Mouse (Mus musculus): ENCODE results near the gene Npm1.

Npm1 gene

GRCm38 (mm10) chr11:33162998-33163506, at the start of gene Npm1:
TSS of gene Npm1 (minus strand) at chr11:33163206.
- peak; percentile 99 for DNase-seq (ENCODE audit: low read depth, low spot score)

- DNase-seq (ENCODE audit: low read depth, low spot score) = no peak
Observed at GRCm38 (mm10) chr11:33207411-33207810, 44.4 kb upstream of the Npm1 start.

- DNase-seq (ENCODE audit: low read depth, low spot score) = no peak
Observed at GRCm38 (mm10) chr11:33204966-33205365, 42.0 kb upstream of the Npm1 start.

GRCm38 (mm10) chr11:33204329-33204705, 41.3 kb upstream of the Npm1 start:
- no peak for DNase-seq (ENCODE audit: low read depth, low spot score)

- DNase-seq (ENCODE audit: low read depth, low spot score) = no peak
Observed at GRCm38 (mm10) chr11:33203383-33204328, 40.6 kb upstream of the Npm1 start, which contains the start of gene Tlx3. TSS of gene Tlx3 (minus strand) at chr11:33203589.

GRCm38 (mm10) chr11:33202972-33203371, 40.0 kb upstream of the Npm1 start:
- no peak for DNase-seq (ENCODE audit: low read depth, low spot score)

GRCm38 (mm10) chr11:33202296-33202695, 39.3 kb upstream of the Npm1 start:
- no peak for DNase-seq (ENCODE audit: low read depth, low spot score)

- DNase-seq (ENCODE audit: low read depth, low spot score) = no peak
Observed at GRCm38 (mm10) chr11:33201626-33202010, 38.6 kb upstream of the Npm1 start.

GRCm38 (mm10) chr11:33200764-33201625, 38.0 kb upstream of the Npm1 start:
- DNase-seq (ENCODE audit: low read depth, low spot score) = no peak

- DNase-seq (ENCODE audit: low read depth, low spot score) = no peak
Observed at GRCm38 (mm10) chr11:33199906-33200763, 37.1 kb upstream of the Npm1 start.

GRCm38 (mm10) chr11:33199117-33199514, 36.1 kb upstream of the Npm1 start:
- DNase-seq (ENCODE audit: low read depth, low spot score) = no peak

GRCm38 (mm10) chr11:33198351-33199116, 35.5 kb upstream of the Npm1 start:
- no peak for DNase-seq (ENCODE audit: low read depth, low spot score)

GRCm38 (mm10) chr11:33197673-33198072, 34.7 kb upstream of the Npm1 start:
- DNase-seq (ENCODE audit: low read depth, low spot score) = no peak

GRCm38 (mm10) chr11:33197133-33197514, 34.1 kb upstream of the Npm1 start:
- no peak for DNase-seq (ENCODE audit: low read depth, low spot score)

- DNase-seq (ENCODE audit: low read depth, low spot score) = no peak
Observed at GRCm38 (mm10) chr11:33196447-33197132, 33.6 kb upstream of the Npm1 start.

- DNase-seq (ENCODE audit: low read depth, low spot score) = no peak
Observed at GRCm38 (mm10) chr11:33195531-33196446, 32.8 kb upstream of the Npm1 start.

- DNase-seq (ENCODE audit: low read depth, low spot score) = no peak
Observed at GRCm38 (mm10) chr11:33195061-33195460, 32.1 kb upstream of the Npm1 start.

- DNase-seq (ENCODE audit: low read depth, low spot score) = no peak
Observed at GRCm38 (mm10) chr11:33193695-33194094, 30.7 kb upstream of the Npm1 start.

- no peak for DNase-seq (ENCODE audit: low read depth, low spot score)
Observed at GRCm38 (mm10) chr11:33181804-33182203, 18.8 kb upstream of the Npm1 start.
